Mouse (Mus musculus) liver, embryonic 11.5 days (tissue): Measurements from ENCODE around the gene Tmem206. TPM values are rescaled to one million over a fixed set of nuclear protein-coding genes. Genes with fewer than 3 reads are reported as not detected.

ENCODE experiments used
- ATAC-seq: fragments of 200-750 bp; cut with Nextera tagmentation; replicated peaks from 2 replicates; pipeline ENCODE4 v1.8.0; 2017; ENCODE audit warnings: moderate number of reproducible peaks, mild to moderate bottlenecking, moderate TSS enrichment, moderate library complexity; ENCODE audit not compliant: low FRiP score
- DNase-seq: peaks from one replicate; pipeline ENCODE4 v3.0.0-alpha.2; 2017; ENCODE audit warnings: low spot score
- H3K27ac ChIP-seq: fragments of 300-500 bp; sonication (generic); 2 replicates; pipeline ENCODE4 v1.5.1; 2014; ENCODE audit warnings: mild to moderate bottlenecking, low read depth, low read length, control low read depth
- H3K27me3 ChIP-seq: fragments of 300-500 bp; sonication (generic); replicated peaks from 2 replicates; pipeline ENCODE4 v1.6.1; 2014; ENCODE audit warnings: low read length, mixed read lengths; ENCODE audit not compliant: control insufficient read depth, insufficient read depth
- H3K36me3 ChIP-seq: fragments of 300-500 bp; sonication (generic); 2 replicates; pipeline ENCODE4 v1.6.1; 2014; ENCODE audit warnings: mild to moderate bottlenecking, low read length, moderate library complexity, mixed read lengths; ENCODE audit not compliant: control insufficient read depth, insufficient read depth
- H3K4me1 ChIP-seq: fragments of 300-500 bp; sonication (generic); replicated peaks from 2 replicates; pipeline ENCODE4 v1.6.1; 2014; ENCODE audit warnings: low read length, mixed read lengths; ENCODE audit not compliant: control insufficient read depth, insufficient read depth
- H3K4me2 ChIP-seq: fragments of 300-500 bp; sonication (generic); 2 replicates; pipeline ENCODE4 v1.6.1; 2014; ENCODE audit warnings: mild to moderate bottlenecking, control low read depth, moderate library complexity
- H3K4me3 ChIP-seq: fragments of 300-500 bp; sonication (generic); 2 replicates; pipeline ENCODE4 v1.5.1; 2014; ENCODE audit warnings: low read depth, low read length, control low read depth
- H3K9ac ChIP-seq: fragments of 300-500 bp; sonication (generic); 2 replicates; pipeline ENCODE4 v1.6.1; 2014; ENCODE audit warnings: low read depth, low read length, control low read depth
- H3K9me3 ChIP-seq: fragments of 300-500 bp; sonication (generic); 2 replicates; pipeline ENCODE4 v1.6.1; 2016; ENCODE audit warnings: low read length, inconsistent platforms, mixed read lengths; ENCODE audit not compliant: control insufficient read depth
- WGBS: fragments of 180-500 bp; shearing (Covaris S2); extraction: QIAGEN DNeasy Blood & Tissue Kit; methylation state at CpG from one replicate; pipeline ENCODE4 v1.1.7; 2014; 5-methylcytosine and 5-hydroxymethylcytosine counted together
- polyA plus RNA-seq: library from polyadenylated mRNA; unstranded; fragments of >200 nt; fragmentation: Nextera tagmentation; extraction: Ambion mirVana; gene quantifications from 2 replicates; pipeline ENCODE4 v1.2.1, GENCODE M21; 2014

Gene Tmem206
- polyA plus RNA-seq, 1 experiment from 2014 or later: 15.4 TPM

DNA sequence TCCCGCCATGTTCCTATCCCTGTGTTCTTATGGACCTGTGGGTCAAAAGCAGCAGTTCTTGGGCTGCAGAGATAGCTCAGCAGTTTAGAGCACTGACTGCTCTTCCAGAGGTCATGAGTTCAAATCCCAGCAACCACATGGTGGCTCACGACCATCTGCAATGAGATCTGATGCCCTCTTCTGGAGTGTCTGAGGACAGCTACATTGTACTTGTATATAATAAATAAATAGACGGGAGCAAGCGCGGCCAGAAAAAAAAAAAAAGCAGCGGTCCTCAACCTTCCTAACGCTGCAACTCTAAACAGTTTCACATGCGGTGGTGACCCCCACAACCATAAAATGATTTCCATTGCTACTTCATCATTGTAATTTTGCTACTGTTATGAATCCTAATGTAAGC is 8.9 kb upstream of the Tmem206 start:
- Histone ChIP-seq H3K4me3 (peak overlapping the region; percentile 85), H3K27me3 (no peaks in the 10 kb centered on the region), H3K27ac (no peak overlapping the region), H3K4me2 (peak overlapping the region; percentile 88), H3K9me3 (no peaks in the 10 kb centered on the region), H3K4me1 (peaks cover 5% of the 10 kb centered on the region), H3K36me3 (no peaks in the 10 kb centered on the region), H3K9ac (no peak overlapping the region)
- no peak for ATAC-seq
- no peak for DNase-seq
- 82% methylated on average over 8 of the region's 8 CpGs for WGBS

DNA sequence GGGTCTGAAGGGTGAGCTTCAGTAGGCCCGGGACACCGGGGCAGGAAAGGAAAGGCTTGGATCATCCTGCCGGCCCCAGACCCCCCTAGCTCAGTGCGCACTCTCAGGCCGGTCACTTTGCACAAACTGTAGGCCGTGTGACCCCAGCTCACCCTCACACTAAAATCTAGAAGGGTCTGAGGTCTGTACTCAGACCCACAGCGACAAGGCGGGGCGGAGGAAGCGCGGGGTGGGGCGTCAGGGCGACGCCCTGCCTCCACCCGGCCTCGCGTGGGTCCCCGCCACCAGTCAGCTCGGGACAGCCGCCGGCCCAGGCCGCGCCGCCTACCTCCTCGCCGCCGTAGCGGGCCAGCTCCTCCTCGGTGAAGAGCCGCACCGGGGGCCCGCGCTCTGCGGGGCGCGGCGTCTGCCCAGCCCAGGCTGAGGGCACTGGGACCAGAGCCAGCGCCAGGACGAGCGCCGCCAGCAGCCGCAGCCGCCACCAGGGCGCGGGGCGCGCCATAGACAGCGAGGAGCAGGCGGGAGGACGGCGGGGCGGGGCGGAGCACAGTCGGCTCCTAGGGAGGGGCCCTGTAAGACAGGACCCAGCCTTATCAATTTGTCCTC is 8.0 kb upstream of the Tmem206 start, which contains the start of gene Nenf:
TSS of gene Nenf (minus strand) at position 604 of the 606 bp plus-strand sequence.
- Histone ChIP-seq H3K9ac (peak within 1 kb of the TSS; percentile 87), H3K27ac (peak within 1 kb of the TSS; percentile 80), H3K27me3 (no peaks in the 10 kb centered on the region), H3K4me1 (peaks cover 5% of the 10 kb centered on the region), H3K36me3 (no peaks in the 10 kb centered on the region), H3K4me2 (peak within 1 kb of the TSS; percentile 88), H3K4me3 (peak within 1 kb of the TSS; percentile 85), H3K9me3 (no peaks in the 10 kb centered on the region)
- DNase-seq (peak; percentile 80), ATAC-seq (peak; percentile 97)
- under 1% methylated on average over 52 of the region's 54 CpGs for WGBS

DNA sequence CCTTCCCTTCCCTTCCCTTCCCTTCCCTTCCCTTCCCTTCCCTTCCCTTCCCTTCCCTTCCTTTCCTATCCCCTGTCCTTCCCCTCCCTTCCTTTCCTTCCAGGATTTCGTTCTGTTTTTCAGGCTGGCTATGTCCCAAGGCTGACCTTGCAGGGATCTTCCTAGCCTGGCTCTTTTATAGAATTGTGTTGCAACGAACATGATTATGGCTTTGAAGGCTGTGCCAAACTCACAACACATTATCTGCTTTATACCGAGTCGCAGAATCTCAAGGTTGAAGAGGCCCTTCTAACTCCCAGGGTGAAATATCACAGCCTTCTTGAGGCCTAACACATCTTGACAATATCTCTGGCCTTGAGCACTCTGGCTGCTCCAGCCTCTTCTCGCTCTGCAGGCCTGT is 7.0 kb upstream of the Tmem206 start:
- DNase-seq (no peak), ATAC-seq (no peak)
- Histone ChIP-seq H3K9ac (no peak overlapping the region), H3K27me3 (no peaks in the 10 kb centered on the region), H3K4me1 (peaks cover 5% of the 10 kb centered on the region), H3K4me2 (no peak overlapping the region), H3K9me3 (no peaks in the 10 kb centered on the region), H3K36me3 (no peaks in the 10 kb centered on the region), H3K4me3 (no peak overlapping the region), H3K27ac (no peak overlapping the region)
- 50% methylated on average over 5 of the region's 5 CpGs for WGBS

DNA sequence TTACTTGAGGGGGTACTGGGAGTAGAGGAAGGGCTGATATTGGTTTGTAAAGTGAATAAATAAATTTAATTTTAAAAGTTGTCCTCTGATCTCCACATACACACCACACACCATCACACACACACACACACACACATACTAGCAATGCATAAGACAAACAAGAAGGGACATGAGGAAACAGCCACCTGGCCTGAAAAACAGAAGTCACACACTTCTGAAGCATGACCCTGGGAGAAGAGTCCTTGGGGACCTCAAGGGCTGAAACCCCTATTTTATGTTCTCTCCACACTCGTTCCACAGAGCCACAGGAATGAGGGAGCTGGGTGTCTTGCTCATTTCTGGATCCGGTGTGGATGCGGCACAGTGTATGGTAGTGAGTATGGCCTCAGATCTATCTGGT is 2.3 kb upstream of the Tmem206 start:
- H3K27me3 ChIP-seq: no peaks in the 10 kb centered on the region
- WGBS: 89% methylated on average over 3 of the region's 3 CpGs
- H3K9ac ChIP-seq: no peak overlapping the region
- H3K4me3 ChIP-seq: no peak overlapping the region
- no peak for ATAC-seq
- H3K4me1 ChIP-seq: peaks cover 18% of the 10 kb centered on the region
- no peak overlapping the region for H3K4me2 ChIP-seq
- H3K36me3 ChIP-seq: no peaks in the 10 kb centered on the region
- H3K27ac ChIP-seq: no peak overlapping the region
- H3K9me3 ChIP-seq: no peaks in the 10 kb centered on the region
- DNase-seq: no peak

DNA sequence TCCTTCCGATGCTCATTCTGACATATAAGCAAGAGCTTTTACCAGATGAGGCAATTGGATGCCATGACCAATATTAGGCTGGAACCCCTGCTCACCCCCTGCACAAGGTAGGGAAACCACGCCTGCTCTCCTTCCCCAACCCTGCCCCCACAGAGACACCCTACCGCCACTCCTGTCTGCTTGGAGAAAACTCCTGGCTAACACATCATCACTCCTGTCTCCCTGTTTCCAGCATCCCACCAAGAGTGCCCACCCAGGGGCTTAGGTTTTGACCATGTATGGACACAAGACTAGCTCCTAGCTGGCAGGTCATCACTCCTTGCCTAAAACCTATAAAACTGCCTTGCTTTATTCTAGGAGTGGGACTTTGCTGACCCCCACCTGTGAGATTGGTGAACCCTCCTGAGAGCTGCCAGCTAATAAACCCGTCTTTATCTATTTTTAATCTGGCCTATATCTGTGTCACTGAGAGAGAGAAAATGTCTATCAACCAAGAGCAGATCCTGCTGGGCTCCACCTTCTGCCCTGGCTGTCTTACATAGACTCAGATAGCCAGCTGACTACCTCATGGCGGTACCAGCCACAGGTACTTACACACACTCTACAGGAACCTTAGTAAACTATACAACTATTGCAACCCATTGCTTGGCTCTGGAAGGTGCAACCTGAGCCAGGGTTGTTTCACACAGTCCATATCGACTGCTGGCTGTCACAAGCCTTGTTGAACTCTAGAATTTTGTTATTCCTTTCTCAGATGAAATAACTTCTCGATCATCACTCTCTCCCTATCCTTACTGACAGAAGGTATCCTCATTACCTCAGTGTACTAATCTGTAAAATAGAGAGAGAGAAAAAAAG is 750 bp upstream of the Tmem206 start:
- Histone ChIP-seq H3K4me1 (peaks cover 18% of the 10 kb centered on the region), H3K9ac (peak overlapping the region; percentile 92), H3K27me3 (no peaks in the 10 kb centered on the region), H3K4me3 (peak overlapping the region; percentile 85), H3K36me3 (no peaks in the 10 kb centered on the region), H3K4me2 (peak overlapping the region; percentile 87), H3K27ac (peak overlapping the region; percentile 75; the same call in 1 of the 2 replicates), H3K9me3 (no peaks in the 10 kb centered on the region)
- 66% methylated on average over 7 of the region's 7 CpGs for WGBS
- ATAC-seq (peak; percentile 58), DNase-seq (no peak)

DNA sequence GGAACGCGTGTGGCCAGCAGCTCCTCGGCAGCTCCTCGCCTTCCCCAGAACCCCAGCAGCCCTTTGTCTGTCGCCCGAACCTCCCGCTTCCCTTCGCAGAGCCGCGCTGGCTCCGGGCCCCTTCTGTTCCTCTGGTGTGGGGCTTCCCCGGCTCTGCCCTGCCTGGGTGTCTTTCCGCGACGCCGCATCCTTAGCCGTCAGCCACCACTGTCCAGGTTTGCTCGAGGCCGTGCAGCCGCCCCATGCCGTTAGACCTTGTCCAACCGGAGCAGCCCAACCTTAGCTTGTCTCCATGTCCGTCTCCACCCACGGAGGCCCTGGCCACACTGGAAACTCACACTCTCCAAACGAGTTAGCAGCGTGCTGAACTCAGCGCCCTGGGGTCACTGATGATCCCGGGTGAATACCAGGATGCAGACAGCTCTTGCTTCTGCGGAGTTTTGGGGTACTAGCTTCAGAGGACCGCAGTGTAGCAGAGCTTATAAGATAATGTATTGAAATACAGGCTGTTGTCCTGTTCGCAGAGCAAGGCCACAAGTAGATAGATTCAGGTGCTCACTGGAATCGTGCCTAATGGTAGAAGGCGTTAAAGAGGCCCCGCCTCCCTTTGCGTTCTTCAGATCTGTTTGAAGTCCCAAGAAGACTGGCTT is 646 bp downstream of the Tmem206 start:
- peak overlapping the region; percentile 85 for H3K4me3 ChIP-seq
- peak overlapping the region; percentile 75 for H3K27ac ChIP-seq
- H3K4me1 ChIP-seq: peaks cover 18% of the 10 kb centered on the region
- peak; percentile 63 for ATAC-seq
- H3K36me3 ChIP-seq: no peaks in the 10 kb centered on the region; the same call in 1 of the 2 replicates
- H3K4me2 ChIP-seq: peak overlapping the region; percentile 87
- no peaks in the 10 kb centered on the region for H3K27me3 ChIP-seq
- 2% methylated on average over 35 of the region's 35 CpGs for WGBS
- H3K9me3 ChIP-seq: no peaks in the 10 kb centered on the region
- peak overlapping the region; percentile 92 for H3K9ac ChIP-seq
- peak; percentile 76 for DNase-seq

DNA sequence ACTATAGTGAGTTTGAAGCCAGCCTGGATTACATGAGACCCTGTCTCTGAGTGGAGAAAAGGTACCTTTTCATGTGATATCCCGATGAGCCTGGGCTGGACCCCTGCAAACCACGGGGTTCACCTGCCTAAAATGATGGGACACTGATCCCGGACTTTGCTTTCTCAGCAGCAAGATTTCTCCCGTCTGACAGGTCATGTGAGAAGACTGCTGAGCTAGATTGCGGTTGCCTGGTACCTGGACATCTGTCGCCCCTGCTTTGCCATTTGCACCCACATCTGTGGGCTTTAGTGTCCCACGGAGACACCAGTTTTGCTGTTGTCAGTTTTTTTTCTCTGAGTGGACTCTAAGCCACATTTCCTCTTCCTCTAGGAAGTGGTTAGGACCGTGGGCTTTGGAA is 1.5 kb downstream of the Tmem206 start:
- 0 out of 2 replicates have a peak overlapping the region, but pooled peaks have one; percentile 31 for H3K9ac ChIP-seq
- no peak for ATAC-seq
- peak overlapping the region; percentile 85; the same call in 1 of the 2 replicates for H3K4me3 ChIP-seq
- peak overlapping the region; percentile 87 for H3K4me2 ChIP-seq
- H3K27ac ChIP-seq: no peak overlapping the region
- no peaks in the 10 kb centered on the region; the same call in 1 of the 2 replicates for H3K36me3 ChIP-seq
- 69% methylated on average over 8 of the region's 8 CpGs for WGBS
- no peak for DNase-seq
- H3K9me3 ChIP-seq: no peaks in the 10 kb centered on the region
- no peaks in the 10 kb centered on the region for H3K27me3 ChIP-seq
- H3K4me1 ChIP-seq: peaks cover 18% of the 10 kb centered on the region

DNA sequence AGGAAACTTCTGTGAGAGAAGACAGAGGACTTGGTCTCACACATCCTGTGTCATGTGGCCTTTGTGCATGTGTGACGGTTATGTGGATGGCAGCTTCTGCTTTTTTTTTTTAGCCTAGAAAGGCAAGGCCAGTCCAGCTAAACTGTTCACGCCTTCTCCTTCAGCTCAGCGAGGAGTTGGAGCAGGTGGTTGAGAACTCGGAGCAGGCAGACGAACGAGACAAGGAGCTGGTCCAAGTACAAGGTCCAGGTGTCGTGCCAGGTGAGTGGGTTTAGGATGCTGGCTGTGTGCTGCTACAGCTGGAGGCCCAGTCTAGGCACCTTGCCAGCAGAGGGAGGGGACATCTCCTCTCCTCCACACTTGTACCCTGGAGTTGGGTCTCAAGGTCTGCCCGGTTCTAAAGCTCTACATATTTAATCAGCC is 2.3 kb downstream of the Tmem206 start:
- Histone ChIP-seq H3K4me2 (peak overlapping the region; percentile 87), H3K36me3 (peaks cover 2% of the 10 kb centered on the region; the same call in 1 of the 2 replicates), H3K9me3 (no peaks in the 10 kb centered on the region), H3K27me3 (no peaks in the 10 kb centered on the region), H3K9ac (no peak overlapping the region), H3K4me1 (peaks cover 18% of the 10 kb centered on the region), H3K4me3 (no peak overlapping the region), H3K27ac (no peak overlapping the region)
- WGBS: 77% methylated on average over 8 of the region's 8 CpGs
- no peak for ATAC-seq
- no peak for DNase-seq
